Mouse (Mus musculus) kidney, adult 2 months (tissue): ENCODE results near the gene Mecr. TPM values are rescaled to one million over a fixed set of nuclear protein-coding genes. Genes with fewer than 3 reads are reported as not detected.
A peak's percentile ranks its signal among the peaks of the same experiment; 100 is the strongest.

ENCODE experiments used
- DNase-seq: peaks from one replicate; pipeline ENCODE4 v3.0.0; 2021
- H3K27ac ChIP-seq: fragments of 200-500 bp; 2 replicates; pipeline ENCODE4 v1.5.1; 2012; ENCODE audit warnings: low read depth, low read length, control low read depth, inconsistent platforms; ENCODE audit not compliant: insufficient read depth
- H3K27me3 ChIP-seq: fragments of 200-500 bp; replicated peaks from 2 replicates; pipeline ENCODE4 v1.6.1; 2012; ENCODE audit warnings: mild to moderate bottlenecking, moderate library complexity, low read length, inconsistent platforms; ENCODE audit not compliant: control insufficient read depth, insufficient read depth
- H3K36me3 ChIP-seq: fragments of 200-500 bp; 2 replicates; pipeline ENCODE4 v1.6.1; 2012; ENCODE audit warnings: mild to moderate bottlenecking, moderate library complexity, low read length, inconsistent platforms; ENCODE audit not compliant: control insufficient read depth, insufficient read depth
- H3K4me1 ChIP-seq: fragments of 200-500 bp; 2 replicates; pipeline ENCODE4 v1.6.1; 2011; ENCODE audit warnings: low read length; ENCODE audit not compliant: control insufficient read depth, insufficient read depth
- H3K4me3 ChIP-seq: fragments of 200-500 bp; 2 replicates; pipeline ENCODE4 v1.5.1; 2011; ENCODE audit warnings: mild to moderate bottlenecking, low read depth, low read length, control low read depth; ENCODE audit not compliant: insufficient read depth
- CTCF ChIP-seq: fragments of 200-500 bp; conservative IDR thresholded peaks from 2 replicates; pipeline ENCODE4 v1.5.1; 2011; ENCODE audit warnings: low read depth, mild to moderate bottlenecking, control low read depth, low read length, moderate library complexity, mixed read lengths; ENCODE audit not compliant: insufficient read depth, insufficient read length
- POLR2A ChIP-seq: fragments of 200-500 bp; IDR thresholded peaks from one replicate; pipeline ENCODE4 v1.6.1; 2011; ENCODE audit warnings: low read depth, low read length, control low read depth
- whole genome bisulfite sequencing: fragments of 180-500 bp; shearing (Covaris S2); methylation state at CpG from one replicate; pipeline ENCODE4 v1.1.7; 2018; 5-methylcytosine and 5-hydroxymethylcytosine counted together
- polyA plus RNA-seq: library from polyadenylated mRNA; depleted of rRNA; stranded (reverse); fragments of >200 nt; gene quantifications from 2 replicates; pipeline ENCODE4 v1.2.3, GENCODE M21; 2012

Gene Mecr
- polyA plus RNA-seq, 1 experiment, result 64.5 TPM

GRCm38 (mm10) chr4:131854950-131855349 lies 11.7 kb downstream of the Mecr start:
- H3K27ac ChIP-seq, result no peak overlapping the region
- TF ChIP-seq POLR2A, result no peak
- no peak for TF ChIP-seq CTCF
- no peak for DNase-seq
- no peaks in the 10 kb centered on the region for H3K36me3 ChIP-seq
- H3K4me1 ChIP-seq, result no peaks in the 10 kb centered on the region
- H3K27me3 ChIP-seq, result no peaks in the 10 kb centered on the region
- WGBS, result 70% methylated on average over 5 of the region's 5 CpGs
- H3K4me3 ChIP-seq, result no peak overlapping the region

DNA sequence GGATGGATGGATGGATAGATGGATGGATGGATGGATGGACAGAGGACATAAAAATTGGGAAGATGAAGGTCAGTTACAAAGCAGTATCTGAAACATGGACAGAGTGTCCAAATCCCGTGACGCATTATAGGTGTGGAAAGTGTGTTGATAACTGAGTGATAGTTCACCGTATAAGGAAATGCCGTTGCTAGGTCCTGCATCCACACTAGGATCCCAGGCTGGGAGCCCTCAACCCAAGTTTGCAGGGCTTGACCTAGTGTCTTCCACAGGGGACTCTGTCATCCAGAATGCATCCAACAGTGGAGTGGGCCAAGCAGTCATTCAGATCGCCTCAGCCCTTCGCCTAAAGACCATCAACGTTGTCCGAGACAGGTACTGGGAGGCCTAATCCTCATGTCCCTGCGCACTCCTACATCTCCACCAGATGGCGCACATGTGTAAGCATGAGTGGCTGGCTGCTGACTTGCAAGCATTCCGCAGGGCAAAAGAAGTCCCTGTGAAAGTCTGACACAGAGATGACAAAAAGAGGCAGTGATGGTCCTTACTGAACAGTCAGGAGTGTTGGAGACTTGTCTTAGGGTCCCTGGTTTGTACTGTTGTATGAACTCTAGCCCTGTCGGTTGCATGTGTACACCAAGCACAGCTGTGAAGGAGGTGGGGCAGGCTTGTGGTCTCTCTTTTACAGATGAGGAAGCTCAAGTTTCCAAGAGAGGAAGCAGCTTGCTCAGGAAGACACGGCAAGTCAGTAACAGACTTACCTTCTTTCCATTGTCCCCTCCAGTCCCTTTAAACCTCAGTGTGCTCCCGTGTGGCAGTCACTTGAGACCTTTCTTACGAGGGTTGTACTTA lies 17.4 kb downstream of the Mecr start:
- TF ChIP-seq CTCF (peak; percentile 99), POLR2A (no peak)
- DNase-seq, result peak; percentile 86
- no peaks in the 10 kb centered on the region for H3K27me3 ChIP-seq
- H3K27ac ChIP-seq, result no peak overlapping the region
- no peak overlapping the region for H3K4me3 ChIP-seq
- H3K4me1 ChIP-seq, result no peaks in the 10 kb centered on the region
- no peaks in the 10 kb centered on the region for H3K36me3 ChIP-seq
- 44% methylated on average over 15 of the region's 15 CpGs for WGBS

GRCm38 (mm10) chr4:131861341-131861739 lies 18.1 kb downstream of the Mecr start:
- no peak for DNase-seq
- Histone ChIP-seq H3K27me3 (no peaks in the 10 kb centered on the region), H3K27ac (no peak overlapping the region), H3K4me1 (no peaks in the 10 kb centered on the region), H3K4me3 (no peak overlapping the region), H3K36me3 (no peaks in the 10 kb centered on the region)
- no peak for TF ChIP-seq CTCF
- WGBS, result 61% methylated on average over 4 of the region's 4 CpGs

DNA sequence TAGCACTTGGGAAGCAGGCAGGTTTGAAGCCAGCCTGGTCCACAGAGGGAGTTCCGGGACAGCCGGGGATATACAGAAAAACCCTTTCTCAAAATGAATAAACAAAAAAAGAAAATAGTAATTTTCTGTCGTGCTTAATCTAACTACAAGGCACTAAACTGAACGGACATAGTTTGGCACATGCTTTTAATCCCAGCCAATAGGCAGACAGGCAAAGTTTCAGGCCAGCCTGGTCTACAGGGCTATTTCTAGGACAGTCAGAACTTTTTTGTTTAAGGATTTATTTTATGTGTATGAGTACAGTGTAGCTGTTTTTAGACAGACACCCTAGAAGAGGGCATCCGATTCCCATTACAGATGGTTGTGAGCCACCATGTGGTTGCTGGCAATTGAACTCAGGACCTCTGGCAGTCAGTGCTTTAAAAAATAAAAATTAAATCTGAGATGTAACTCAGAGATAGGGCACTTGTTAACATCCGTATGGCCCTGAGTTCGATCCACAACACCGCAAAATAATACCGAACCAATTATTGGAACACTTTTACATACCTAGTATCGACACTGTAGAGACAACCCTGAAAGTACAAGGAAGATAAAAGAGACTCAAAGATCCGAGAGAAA lies 29.5 kb downstream of the Mecr start:
- WGBS, result 5% methylated on average over 11 of the region's 11 CpGs
- TF ChIP-seq CTCF, result no peak
- no peak for TF ChIP-seq POLR2A
- Histone ChIP-seq H3K36me3 (no peaks in the 10 kb centered on the region), H3K4me3 (peak overlapping the region; percentile 43), H3K27ac (peak overlapping the region; percentile 74), H3K4me1 (peaks cover 17% of the 10 kb centered on the region), H3K27me3 (no peaks in the 10 kb centered on the region)
- no peak for DNase-seq

- H3K4me1 ChIP-seq, result peaks cover 23% of the 10 kb centered on the region
- no peaks in the 10 kb centered on the region for H3K27me3 ChIP-seq
- peak; percentile 97 for DNase-seq
- H3K4me3 ChIP-seq, result peak within 1 kb of the TSS; percentile 90
- WGBS, result 1% methylated on average over 107 of the region's 116 CpGs
- H3K36me3 ChIP-seq, result no peaks in the 10 kb centered on the region
- H3K27ac ChIP-seq, result peak within 1 kb of the TSS; percentile 94
- TF ChIP-seq POLR2A, result peak; percentile 79
- no peak for TF ChIP-seq CTCF
Measured at GRCm38 (mm10) chr4:131873293-131874168, 30.3 kb downstream of the Mecr start, which contains the start of gene Srsf4. TSS of gene Srsf4 (plus strand) at chr4:131873617.

DNA sequence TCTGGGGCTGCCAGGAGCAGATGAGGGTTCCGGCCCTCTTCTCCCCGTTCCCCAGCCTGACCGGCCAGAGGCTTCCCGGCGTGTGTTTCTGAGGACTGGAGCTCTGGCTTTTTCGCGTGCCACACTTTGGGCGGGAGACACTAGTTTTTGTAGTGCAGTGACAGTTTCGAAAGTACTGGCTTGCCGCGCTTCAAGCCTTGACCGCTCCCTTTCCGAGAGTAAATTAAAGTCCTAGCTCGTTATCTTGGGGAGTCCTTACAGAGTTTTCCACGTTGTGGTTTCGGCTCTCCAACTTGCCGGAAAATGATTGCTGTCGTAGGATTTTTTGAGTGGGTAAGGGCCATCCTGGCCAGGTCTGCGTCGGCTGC lies 30.9 kb downstream of the Mecr start:
- Histone ChIP-seq H3K4me3 (peak overlapping the region; percentile 90), H3K27me3 (no peaks in the 10 kb centered on the region), H3K36me3 (no peaks in the 10 kb centered on the region), H3K27ac (peak overlapping the region; percentile 94), H3K4me1 (peaks cover 27% of the 10 kb centered on the region)
- 0% methylated on average over 20 of the region's 20 CpGs for WGBS
- DNase-seq, result no peak
- TF ChIP-seq CTCF (no peak), POLR2A (no peak)
